Mouse (Mus musculus) CD4-positive, CD25-positive, alpha-beta regulatory T cell, adult 4 months (primary cell): Measurements from ENCODE around the gene Crybb3. TPM values are rescaled to one million over a fixed set of nuclear protein-coding genes. Genes with fewer than 3 reads are reported as not detected.
A peak's percentile ranks its signal among the peaks of the same experiment; 100 is the strongest.

Experiments used
- ATAC-seq: one replicate; pipeline ENCODE4 v1.8.0; 2017
- polyA plus RNA-seq, 2 experiments: library from polyadenylated mRNA; unstranded; fragments of 100-300 nt; shearing (Covaris generic); gene quantifications; one replicate each; pipeline ENCODE4 v1.2.1; 2017

Crybb3 gene
- polyA plus RNA-seq, 2 experiments from 2014 or later: not detected

- ATAC-seq: no peak
These were observed 35.7 kb downstream of the Crybb3 start for GRCm38 (mm10) chr5:113045511-113046273.

GRCm38 (mm10) chr5:113043531-113043930, 37.9 kb downstream of the Crybb3 start:
- ATAC-seq: no peak

GRCm38 (mm10) chr5:113041567-113042071, 39.8 kb downstream of the Crybb3 start:
- no peak for ATAC-seq

- ATAC-seq: no peak
These were observed 40.6 kb downstream of the Crybb3 start for GRCm38 (mm10) chr5:113040776-113041175.

- ATAC-seq: no peak
These were observed 42.8 kb downstream of the Crybb3 start for GRCm38 (mm10) chr5:113038601-113039000.

- peak; percentile 78 for ATAC-seq
These were observed 46.0 kb downstream of the Crybb3 start for GRCm38 (mm10) chr5:113035094-113036047.

GRCm38 (mm10) chr5:113031201-113031754, 50.1 kb downstream of the Crybb3 start:
- no peak for ATAC-seq

- no peak for ATAC-seq
These were observed 51.3 kb downstream of the Crybb3 start for GRCm38 (mm10) chr5:113030082-113030481.

GRCm38 (mm10) chr5:113026706-113027105, 54.7 kb downstream of the Crybb3 start:
- no peak for ATAC-seq

Other genes with a start within 250 kb of the Crybb3 start
- not detected for gene Myo18b, start 185.2 kb downstream of the Crybb3 start, polyA plus RNA-seq
- under 1 TPM in 1 of 2 experiments, not detected in 1; 0.25 TPM for gene Grk3, start 65.8 kb downstream of the Crybb3 start, polyA plus RNA-seq
- gene Crybb2, start 11.5 kb downstream of the Crybb3 start, polyA plus RNA-seq: not detected
- under 1 TPM; 0.89 to 0.98 TPM for gene 2900026A02Rik, start 139.7 kb upstream of the Crybb3 start, polyA plus RNA-seq
- not detected for gene Tmem211, start 145.3 kb upstream of the Crybb3 start, polyA plus RNA-seq
- not detected for gene Sgsm1, start 229.2 kb upstream of the Crybb3 start, polyA plus RNA-seq